Mouse (Mus musculus) bone marrow, adult 2 months (tissue): Measurements from ENCODE around the gene Fads2. TPM values are rescaled to one million over a fixed set of nuclear protein-coding genes. Genes with fewer than 3 reads are reported as not detected.

Experiments
- H3K27ac ChIP-seq: fragments of 200-500 bp; 2 replicates; pipeline ENCODE4 v1.5.1; 2012; ENCODE audit warnings: low read depth, mild to moderate bottlenecking, control low read depth, inconsistent platforms, low read length; ENCODE audit not compliant: control insufficient read depth, poor library complexity, insufficient read depth
- H3K4me1 ChIP-seq: fragments of 200-500 bp; 2 replicates; pipeline ENCODE4 v1.6.1; 2011; ENCODE audit warnings: low read length; ENCODE audit not compliant: control insufficient read depth, insufficient read depth
- H3K4me3 ChIP-seq: fragments of 200-500 bp; replicated peaks from 2 replicates; pipeline ENCODE3; 2011; ENCODE audit warnings: mild to moderate bottlenecking, low read depth, low read length, control low read depth; ENCODE audit not compliant: control insufficient read depth
- CTCF ChIP-seq: fragments of 200-500 bp; IDR thresholded peaks from 2 replicates; pipeline ENCODE4 v1.5.1; 2011; ENCODE audit warnings: low read length, control low read depth; ENCODE audit not compliant: control insufficient read depth, insufficient read depth
- POLR2A ChIP-seq: fragments of 200-500 bp; IDR thresholded peaks from 2 replicates; pipeline ENCODE4 v1.6.1; 2011; ENCODE audit warnings: low read depth, mild to moderate bottlenecking, control low read depth, low read length, borderline replicate concordance; ENCODE audit not compliant: control insufficient read depth
- WGBS: fragments of 180-500 bp; shearing (Covaris S2); methylation state at CpG from one replicate; pipeline ENCODE4 v1.1.7; 2018; 5-methylcytosine and 5-hydroxymethylcytosine counted together
- polyA plus RNA-seq: library from polyadenylated mRNA; stranded (reverse); fragments of >200 nt; gene quantifications from 2 replicates; pipeline ENCODE4 v1.2.4, GENCODE M21; 2011; ENCODE audit warnings: low replicate concordance; ENCODE audit not compliant: missing spikeins, insufficient read depth, insufficient read length

Fads2 gene
- polyA plus RNA-seq, 1 experiment = 17.5 TPM

- TF ChIP-seq POLR2A (no peak), CTCF (no peak)
- WGBS = 7% methylated on average over 3 of the region's 3 CpGs
- Histone ChIP-seq H3K27ac (no peak overlapping the region), H3K4me1 (peaks cover 4% of the 10 kb centered on the region; the same call in 1 of the 2 replicates), H3K4me3 (no peak overlapping the region)
Measured at GRCm38 (mm10) chr19:10046983-10047382, 54.6 kb downstream of the Fads2 start.

GRCm38 (mm10) chr19:10046346-10046745, 55.2 kb downstream of the Fads2 start:
- H3K4me3 ChIP-seq = no peak overlapping the region
- H3K27ac ChIP-seq = no peak overlapping the region
- WGBS = 54% methylated on average over 4 of the region's 4 CpGs
- no peak for TF ChIP-seq CTCF
- no peak for TF ChIP-seq POLR2A
- peaks cover 4% of the 10 kb centered on the region; the same call in 1 of the 2 replicates for H3K4me1 ChIP-seq

- H3K4me1 ChIP-seq = peaks cover 6% of the 10 kb centered on the region
- WGBS = 54% methylated on average over 2 of the region's 2 CpGs
- no peak for TF ChIP-seq CTCF
- no peak overlapping the region for H3K4me3 ChIP-seq
- H3K27ac ChIP-seq = no peak overlapping the region
Measured at GRCm38 (mm10) chr19:10045707-10046106, 55.8 kb downstream of the Fads2 start.

DNA sequence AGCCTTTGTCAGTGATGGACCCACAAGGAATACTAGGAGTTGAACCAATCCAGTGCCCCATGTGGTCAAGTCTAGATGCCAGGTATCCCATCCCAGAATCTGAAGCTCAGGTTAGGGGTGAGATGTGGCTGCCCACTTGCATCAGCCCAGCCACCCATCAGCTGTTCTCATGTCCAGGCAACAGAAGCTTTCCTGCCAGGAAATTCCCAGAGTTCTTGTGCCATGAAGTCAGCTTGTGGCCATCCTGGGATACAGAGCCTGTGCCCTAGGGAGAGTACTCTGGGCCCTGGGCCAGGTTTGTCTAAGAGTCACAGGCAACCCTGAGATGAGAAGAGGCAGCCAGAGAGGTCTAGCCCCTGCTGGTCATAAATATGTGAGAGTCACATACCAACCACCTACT, 57.9 kb downstream of the Fads2 start:
- peaks cover 6% of the 10 kb centered on the region for H3K4me1 ChIP-seq
- no peak for TF ChIP-seq CTCF
- TF ChIP-seq POLR2A = no peak

DNA sequence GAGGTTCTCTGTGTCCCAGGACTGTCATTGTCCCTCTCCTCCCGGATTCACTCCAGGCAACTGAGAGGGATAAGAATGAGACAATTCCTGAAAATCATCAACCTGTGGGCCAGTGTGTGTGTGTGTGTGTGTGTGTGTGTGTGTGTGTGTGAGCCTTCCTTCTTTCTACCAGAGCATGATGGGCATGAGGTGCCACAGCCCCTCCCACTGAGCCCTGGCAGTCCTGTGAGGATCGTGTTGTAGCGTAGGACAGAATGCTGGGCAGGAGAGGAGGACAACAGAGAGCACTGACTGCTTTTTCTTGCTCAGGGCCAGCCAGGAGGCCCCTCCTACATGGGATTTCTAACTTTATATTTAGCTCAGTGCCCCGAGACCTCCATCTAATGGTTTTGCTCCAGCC, 58.7 kb downstream of the Fads2 start:
- WGBS = 69% methylated on average over 4 of the region's 4 CpGs

More for the DNA sequence above, 57.9 kb downstream of the Fads2 start:
- Histone ChIP-seq H3K27ac (no peak overlapping the region), H3K4me3 (no peak overlapping the region)

GRCm38 (mm10) chr19:10042232-10042631, 59.3 kb downstream of the Fads2 start:
- TF ChIP-seq POLR2A (no peak), CTCF (no peak)
- 39% methylated on average over 6 of the region's 6 CpGs for WGBS
- peak overlapping the region; percentile 20 for H3K4me3 ChIP-seq
- H3K27ac ChIP-seq = no peak overlapping the region
- H3K4me1 ChIP-seq = peaks cover 6% of the 10 kb centered on the region

More for the DNA sequence above, 58.7 kb downstream of the Fads2 start:
- TF ChIP-seq POLR2A (no peak), CTCF (no peak)
- Histone ChIP-seq H3K27ac (no peak overlapping the region), H3K4me3 (no peak overlapping the region), H3K4me1 (peaks cover 6% of the 10 kb centered on the region)

DNA sequence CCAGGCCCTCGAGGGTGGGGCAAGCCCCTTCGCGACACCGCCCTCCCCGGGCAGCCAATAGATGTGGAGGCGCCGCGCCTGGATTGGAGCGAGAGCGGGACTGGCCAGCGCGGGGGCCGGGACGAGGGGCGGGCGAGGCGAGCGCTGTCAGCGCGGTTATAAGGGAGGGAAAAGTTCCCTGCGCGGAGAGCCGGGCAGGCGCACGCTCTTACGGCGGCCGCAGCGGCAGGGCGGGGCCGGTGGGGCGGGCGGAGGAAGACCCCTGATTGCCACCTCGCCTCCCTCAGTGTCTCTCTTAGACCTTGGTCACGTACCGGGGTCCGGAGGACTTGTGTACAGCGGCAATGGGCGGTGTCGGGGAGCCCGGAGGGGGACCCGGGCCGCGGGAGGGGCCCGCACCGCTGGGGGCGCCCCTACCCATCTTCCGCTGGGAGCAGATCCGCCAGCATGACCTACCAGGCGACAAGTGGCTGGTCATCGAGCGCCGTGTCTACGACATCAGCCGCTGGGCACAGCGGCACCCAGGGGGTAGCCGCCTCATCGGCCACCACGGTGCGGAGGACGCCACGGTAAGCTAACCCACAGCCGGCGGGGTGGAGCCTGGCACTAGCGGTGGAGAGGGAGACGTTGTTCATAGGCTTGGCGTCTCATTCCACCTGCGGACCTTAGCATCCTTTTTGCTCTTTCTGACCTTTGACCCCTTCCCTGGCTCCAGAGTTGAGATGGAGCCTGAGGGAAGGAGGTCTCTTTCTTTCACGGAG, 60.0 kb downstream of the Fads2 start, which contains the start of gene Fads3:
Gene Fads3, plus strand, starts transcription at position 182 of the 761 bp plus-strand sequence.
- Histone ChIP-seq H3K27ac (peak within 1 kb of the TSS; percentile 72), H3K4me1 (peaks cover 2% of the 10 kb centered on the region), H3K4me3 (peak within 1 kb of the TSS; percentile 60)
- TF ChIP-seq POLR2A (peak; percentile 53; the same call in 1 of the 2 replicates), CTCF (no peak)
- 1% methylated on average over 69 of the region's 69 CpGs for WGBS

DNA sequence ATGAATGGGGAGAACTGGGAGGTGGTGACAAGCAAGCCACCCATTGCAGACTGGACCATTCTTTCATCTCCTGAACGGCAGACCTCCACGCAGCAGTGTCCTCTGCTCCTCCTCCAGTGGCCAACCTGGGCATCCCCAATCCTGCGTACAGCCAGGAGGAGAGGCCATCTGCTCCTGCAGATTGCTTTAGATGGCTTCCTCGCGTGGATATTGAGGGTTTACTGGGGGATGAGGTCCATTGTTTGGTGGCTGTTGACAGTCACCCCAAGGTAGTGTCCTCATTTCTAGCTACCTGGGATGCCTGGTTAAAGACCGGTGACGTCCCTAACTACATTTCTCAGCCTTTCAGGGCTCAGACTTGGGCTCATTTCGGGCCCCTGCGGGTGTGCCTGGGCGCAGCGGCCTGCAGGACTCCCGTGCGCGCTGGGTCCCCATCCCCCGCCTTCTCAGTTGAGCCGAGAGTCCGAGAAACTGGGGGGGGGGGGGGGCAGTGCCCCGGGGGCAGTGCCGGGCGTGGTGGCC, 60.6 kb downstream of the Fads2 start:
- H3K4me1 ChIP-seq = peaks cover 2% of the 10 kb centered on the region
- no peak overlapping the region for H3K27ac ChIP-seq

More for the DNA sequence above, 60.6 kb downstream of the Fads2 start:
- WGBS = 22% methylated on average over 20 of the region's 20 CpGs
- H3K4me3 ChIP-seq = no peak overlapping the region
- TF ChIP-seq CTCF (no peak), POLR2A (no peak)
